Mouse (Mus musculus): ENCODE measurements around the gene Cog6. TPM values are rescaled to one million over a fixed set of nuclear protein-coding genes. Genes with fewer than 3 reads are reported as not detected.

Cog6 gene
- polyA plus RNA-seq, 1 experiment from 2014 or later = 58.1 TPM

- no peak overlapping the region for H3K4me3 ChIP-seq (replicated peaks; ENCODE audit: low read length)
- no peak overlapping the region for H3K27ac ChIP-seq
- H3K9me3 ChIP-seq (ENCODE audit: control insufficient read depth, low read length) = no peaks in the 10 kb centered on the region
- no peaks in the 10 kb centered on the region; the same call in 1 of the 2 replicates for H3K4me1 ChIP-seq (replicated peaks; ENCODE audit: control insufficient read depth, insufficient read depth, low read length)
- H3K9ac ChIP-seq = no peak overlapping the region
- no peak overlapping the region for H3K4me2 ChIP-seq (replicated peaks)
- DNase-seq (ENCODE audit: low spot score) = no peak
- H3K36me3 ChIP-seq (replicated peaks; ENCODE audit: control insufficient read depth, insufficient read depth) = no peaks in the 10 kb centered on the region
- ATAC-seq (ENCODE audit: low FRiP score) = no peak
- no peaks in the 10 kb centered on the region for H3K27me3 ChIP-seq (ENCODE audit: control insufficient read depth, insufficient read depth, low read length)
- WGBS = 89% methylated on average over 10 of the region's 10 CpGs
Observed at GRCm38 (mm10) chr3:52958444-52959120, 58.5 kb downstream of the Cog6 start.

DNA sequence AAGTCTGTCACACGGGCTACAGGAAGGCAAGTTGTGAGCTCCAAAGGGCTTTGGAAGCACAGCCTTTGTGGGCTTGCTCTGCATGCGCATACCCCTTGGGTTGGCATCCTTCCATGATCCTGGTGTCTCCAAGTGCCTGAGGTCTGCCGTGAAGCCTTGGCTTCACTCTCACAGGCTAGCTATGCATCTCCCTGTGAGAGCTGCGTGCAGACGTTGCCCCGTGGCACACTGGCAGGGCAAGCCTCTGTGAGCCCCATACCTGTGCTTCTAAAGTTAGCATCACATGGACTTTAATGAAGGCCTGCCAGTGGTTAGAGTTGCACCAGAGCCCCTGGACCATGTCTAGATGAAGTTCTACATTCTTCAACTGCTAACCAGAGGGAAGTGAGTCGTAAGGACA lies 59.2 kb downstream of the Cog6 start:
- no peak overlapping the region for H3K4me2 ChIP-seq (replicated peaks)
- H3K9ac ChIP-seq = no peak overlapping the region
- H3K36me3 ChIP-seq (replicated peaks; ENCODE audit: control insufficient read depth, insufficient read depth) = no peaks in the 10 kb centered on the region
- no peaks in the 10 kb centered on the region for H3K9me3 ChIP-seq (ENCODE audit: control insufficient read depth, low read length)
- H3K4me1 ChIP-seq (replicated peaks; ENCODE audit: control insufficient read depth, insufficient read depth, low read length) = no peaks in the 10 kb centered on the region; the same call in 1 of the 2 replicates
- ATAC-seq (ENCODE audit: low FRiP score) = no peak
- DNase-seq (ENCODE audit: low spot score) = no peak
- 85% methylated on average over 7 of the region's 7 CpGs for WGBS
- H3K27me3 ChIP-seq (ENCODE audit: control insufficient read depth, insufficient read depth, low read length) = no peaks in the 10 kb centered on the region
- H3K27ac ChIP-seq = no peak overlapping the region
- H3K4me3 ChIP-seq (replicated peaks; ENCODE audit: low read length) = no peak overlapping the region

GRCm38 (mm10) chr3:52956236-52956635 lies 60.8 kb downstream of the Cog6 start:
- H3K9me3 ChIP-seq (ENCODE audit: control insufficient read depth, low read length) = no peaks in the 10 kb centered on the region
- no peak overlapping the region for H3K4me2 ChIP-seq (replicated peaks)
- no peak overlapping the region for H3K9ac ChIP-seq
- no peaks in the 10 kb centered on the region for H3K27me3 ChIP-seq (ENCODE audit: control insufficient read depth, insufficient read depth, low read length)
- no peaks in the 10 kb centered on the region for H3K36me3 ChIP-seq (replicated peaks; ENCODE audit: control insufficient read depth, insufficient read depth)
- H3K4me3 ChIP-seq (replicated peaks; ENCODE audit: low read length) = no peak overlapping the region
- 84% methylated on average over 11 of the region's 11 CpGs for WGBS
- H3K4me1 ChIP-seq (replicated peaks; ENCODE audit: control insufficient read depth, insufficient read depth, low read length) = no peaks in the 10 kb centered on the region; the same call in 1 of the 2 replicates
- DNase-seq (ENCODE audit: low spot score) (no peak), ATAC-seq (ENCODE audit: low FRiP score) (no peak)
- H3K27ac ChIP-seq = no peak overlapping the region

GRCm38 (mm10) chr3:52955481-52956019 lies 61.5 kb downstream of the Cog6 start:
- no peak overlapping the region for H3K27ac ChIP-seq
- no peak for DNase-seq (ENCODE audit: low spot score)
- H3K9me3 ChIP-seq (ENCODE audit: control insufficient read depth, low read length) = no peaks in the 10 kb centered on the region
- ATAC-seq (ENCODE audit: low FRiP score) = peak; percentile 71; the same call in 1 of the 2 replicates
- H3K4me3 ChIP-seq (replicated peaks; ENCODE audit: low read length) = no peak overlapping the region
- no peaks in the 10 kb centered on the region for H3K36me3 ChIP-seq (replicated peaks; ENCODE audit: control insufficient read depth, insufficient read depth)
- H3K9ac ChIP-seq = no peak overlapping the region
- no peaks in the 10 kb centered on the region for H3K27me3 ChIP-seq (ENCODE audit: control insufficient read depth, insufficient read depth, low read length)
- no peaks in the 10 kb centered on the region; the same call in 1 of the 2 replicates for H3K4me1 ChIP-seq (replicated peaks; ENCODE audit: control insufficient read depth, insufficient read depth, low read length)
- WGBS = 10% methylated on average over 10 of the region's 10 CpGs
- no peak overlapping the region for H3K4me2 ChIP-seq (replicated peaks)

GRCm38 (mm10) chr3:52954656-52955055 lies 62.4 kb downstream of the Cog6 start:
- ATAC-seq (ENCODE audit: low FRiP score) (no peak), DNase-seq (ENCODE audit: low spot score) (no peak)
- Histone ChIP-seq H3K27ac (no peak overlapping the region), H3K36me3 (replicated peaks; ENCODE audit: control insufficient read depth, insufficient read depth) (no peaks in the 10 kb centered on the region), H3K4me3 (replicated peaks; ENCODE audit: low read length) (no peak overlapping the region), H3K9me3 (ENCODE audit: control insufficient read depth, low read length) (no peaks in the 10 kb centered on the region), H3K9ac (no peak overlapping the region), H3K4me2 (replicated peaks) (no peak overlapping the region), H3K27me3 (ENCODE audit: control insufficient read depth, insufficient read depth, low read length) (no peaks in the 10 kb centered on the region), H3K4me1 (replicated peaks; ENCODE audit: control insufficient read depth, insufficient read depth, low read length) (no peaks in the 10 kb centered on the region; the same call in 1 of the 2 replicates)
- WGBS = 63% methylated on average over 9 of the region's 9 CpGs

- Histone ChIP-seq H3K36me3 (replicated peaks; ENCODE audit: control insufficient read depth, insufficient read depth) (no peaks in the 10 kb centered on the region), H3K9ac (no peak overlapping the region), H3K4me1 (replicated peaks; ENCODE audit: control insufficient read depth, insufficient read depth, low read length) (no peaks in the 10 kb centered on the region; the same call in 1 of the 2 replicates), H3K27me3 (ENCODE audit: control insufficient read depth, insufficient read depth, low read length) (no peaks in the 10 kb centered on the region), H3K27ac (no peak overlapping the region), H3K4me3 (replicated peaks; ENCODE audit: low read length) (no peak overlapping the region), H3K9me3 (ENCODE audit: control insufficient read depth, low read length) (no peaks in the 10 kb centered on the region), H3K4me2 (replicated peaks) (no peak overlapping the region)
- ATAC-seq (ENCODE audit: low FRiP score) (no peak), DNase-seq (ENCODE audit: low spot score) (no peak)
- 91% methylated on average over 1 of the region's 1 CpGs for WGBS
Observed at GRCm38 (mm10) chr3:52953831-52954230, 63.2 kb downstream of the Cog6 start.

DNA sequence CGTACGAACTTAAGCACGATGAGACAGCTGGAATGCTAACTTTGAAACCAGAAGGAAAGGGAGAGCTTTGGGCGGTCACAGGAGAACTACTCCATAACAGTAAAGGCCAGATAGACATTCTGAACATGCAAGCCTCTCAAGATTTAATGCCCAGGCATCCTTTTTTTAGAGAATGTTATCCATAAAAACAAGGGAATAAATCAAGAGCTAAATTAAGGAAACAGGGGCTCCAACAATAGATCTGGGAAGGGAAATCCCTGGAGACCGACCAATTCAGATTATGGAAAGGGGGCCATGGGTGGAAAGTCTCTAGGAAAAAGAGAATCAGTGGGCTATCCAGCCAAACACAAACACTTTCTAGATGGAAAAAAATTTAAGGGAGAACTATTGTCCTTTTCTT lies 68.2 kb downstream of the Cog6 start:
- Histone ChIP-seq H3K27ac (no peak overlapping the region), H3K9ac (no peak overlapping the region), H3K4me1 (replicated peaks; ENCODE audit: control insufficient read depth, insufficient read depth, low read length) (no peaks in the 10 kb centered on the region), H3K4me3 (replicated peaks; ENCODE audit: low read length) (no peak overlapping the region), H3K36me3 (replicated peaks; ENCODE audit: control insufficient read depth, insufficient read depth) (no peaks in the 10 kb centered on the region), H3K4me2 (replicated peaks) (no peak overlapping the region), H3K27me3 (ENCODE audit: control insufficient read depth, insufficient read depth, low read length) (no peaks in the 10 kb centered on the region), H3K9me3 (ENCODE audit: control insufficient read depth, low read length) (no peaks in the 10 kb centered on the region)
- ATAC-seq (ENCODE audit: low FRiP score) (no peak), DNase-seq (ENCODE audit: low spot score) (no peak)
- WGBS = 88% methylated on average over 5 of the region's 5 CpGs

DNA sequence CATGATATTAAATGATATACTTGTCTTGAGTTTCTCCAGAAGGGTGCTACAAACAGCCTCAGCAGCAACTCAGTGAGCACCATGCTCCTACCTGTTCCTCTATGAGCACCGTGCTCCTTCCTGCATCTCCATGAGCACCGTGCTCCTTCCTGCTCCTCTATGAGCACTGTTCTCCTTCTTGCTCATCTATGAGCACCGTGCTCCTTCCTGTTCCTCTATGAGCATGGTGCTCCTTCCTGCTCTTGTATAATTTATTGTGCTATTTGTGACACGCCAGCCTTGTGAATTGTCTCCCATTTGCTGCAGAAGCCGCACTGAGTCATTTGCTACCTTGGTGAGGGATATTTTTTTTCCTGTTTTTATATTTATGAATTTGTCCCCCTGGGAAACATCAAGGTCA lies 69.6 kb downstream of the Cog6 start:
- H3K27me3 ChIP-seq (ENCODE audit: control insufficient read depth, insufficient read depth, low read length) = no peaks in the 10 kb centered on the region
- H3K9ac ChIP-seq = no peak overlapping the region
- DNase-seq (ENCODE audit: low spot score) = no peak
- H3K4me2 ChIP-seq (replicated peaks) = no peak overlapping the region
- no peak overlapping the region for H3K27ac ChIP-seq
- ATAC-seq (ENCODE audit: low FRiP score) = no peak
- H3K36me3 ChIP-seq (replicated peaks; ENCODE audit: control insufficient read depth, insufficient read depth) = no peaks in the 10 kb centered on the region
- H3K9me3 ChIP-seq (ENCODE audit: control insufficient read depth, low read length) = no peaks in the 10 kb centered on the region
- H3K4me3 ChIP-seq (replicated peaks; ENCODE audit: low read length) = no peak overlapping the region
- WGBS = 88% methylated on average over 5 of the region's 5 CpGs
- H3K4me1 ChIP-seq (replicated peaks; ENCODE audit: control insufficient read depth, insufficient read depth, low read length) = no peaks in the 10 kb centered on the region

- peaks cover 5% of the 10 kb centered on the region; the same call in 1 of the 2 replicates for H3K4me1 ChIP-seq (replicated peaks; ENCODE audit: control insufficient read depth, insufficient read depth, low read length)
- no peaks in the 10 kb centered on the region for H3K36me3 ChIP-seq (replicated peaks; ENCODE audit: control insufficient read depth, insufficient read depth)
- H3K27ac ChIP-seq = no peak overlapping the region
- ATAC-seq (ENCODE audit: low FRiP score) (peak; percentile 60; the same call in 1 of the 2 replicates), DNase-seq (ENCODE audit: low spot score) (peak; percentile 67)
- no peak overlapping the region for H3K9ac ChIP-seq
- 37% methylated on average over 10 of the region's 10 CpGs for WGBS
- no peaks in the 10 kb centered on the region for H3K27me3 ChIP-seq (ENCODE audit: control insufficient read depth, insufficient read depth, low read length)
- H3K4me2 ChIP-seq (replicated peaks) = no peak overlapping the region
- H3K4me3 ChIP-seq (replicated peaks; ENCODE audit: low read length) = no peak overlapping the region
- H3K9me3 ChIP-seq (ENCODE audit: control insufficient read depth, low read length) = no peaks in the 10 kb centered on the region
Observed at GRCm38 (mm10) chr3:52940832-52941468, 76.1 kb downstream of the Cog6 start.
